Mouse (Mus musculus): ENCODE measurements around the gene Insr.

DNA sequence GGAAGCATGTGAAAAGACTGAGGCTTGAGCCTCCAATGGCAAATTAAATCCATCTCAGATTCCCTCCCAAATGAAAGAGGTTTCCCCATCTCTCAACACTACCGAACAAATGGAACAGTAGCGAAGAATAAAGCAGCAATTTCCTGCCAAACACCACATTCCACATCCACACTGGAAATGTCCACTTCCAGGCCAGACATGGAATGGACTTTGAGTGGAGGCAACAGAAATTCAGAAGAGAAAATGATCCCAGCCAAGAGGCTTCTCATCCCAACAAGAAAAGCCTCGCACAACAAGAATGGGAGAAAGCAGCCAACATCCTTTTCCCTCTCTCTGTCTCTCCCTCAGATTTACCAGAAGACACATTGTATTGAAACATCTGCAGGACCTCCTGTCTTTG is 39.8 kb downstream of the Insr start:
- no peak for TF ChIP-seq POLR2A (IDR thresholded peaks at IDR 0.05; ENCODE audit: low read depth, low read length)
- TF ChIP-seq CTCF (IDR thresholded peaks at IDR 0.05; ENCODE audit: borderline replicate concordance, insufficient read depth, low read length) = no peak
